Mouse (Mus musculus): Measurements from ENCODE around the gene Sv2b.

DNA sequence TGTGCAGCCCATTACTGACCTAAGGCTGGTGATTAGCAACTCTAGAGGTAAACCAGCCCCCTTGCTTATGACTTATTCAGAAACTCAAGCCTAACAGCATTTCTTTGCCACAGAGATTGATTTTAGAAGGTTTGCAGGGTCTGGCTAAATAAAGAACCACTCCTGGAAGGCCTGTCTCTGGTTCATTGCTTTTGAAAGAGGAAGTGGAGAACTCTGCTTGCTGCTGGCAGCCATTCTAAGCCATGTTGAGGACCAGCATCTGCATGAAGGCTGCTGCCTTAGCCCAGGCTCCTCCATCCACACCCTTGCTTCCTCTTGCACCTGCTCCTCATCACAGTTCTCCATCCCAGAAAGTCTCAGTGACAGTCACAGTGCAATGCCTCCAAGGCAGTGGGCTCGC is 9.3 kb upstream of the Sv2b start:
- TF ChIP-seq CTCF (IDR thresholded peaks at IDR 0.05; ENCODE audit: control insufficient read depth, insufficient read depth, insufficient replicate concordance, low read depth, low read length) (no peak), POLR2A (IDR thresholded peaks at IDR 0.05; ENCODE audit: control insufficient read depth, low read depth, low read length) (no peak)
